Mouse (Mus musculus) heart, embryonic 10.5 days (tissue): ENCODE results near the gene Gm13420. TPM values are rescaled to one million over a fixed set of nuclear protein-coding genes. Genes with fewer than 3 reads are reported as not detected.
"Not testable (repeated sequence)": the region's sequence is repeated elsewhere in the genome, so short reads cannot be mapped to it uniquely, and the experiment has no call there.

ENCODE experiments used
- DNase-seq: peaks from one replicate; pipeline ENCODE4 v3.0.0-alpha.2; 2017; ENCODE audit warnings: low spot score
- H3K27ac ChIP-seq: fragments of 300-500 bp; sonication (generic); 2 replicates; pipeline ENCODE4 v1.5.1; 2016; ENCODE audit warnings: mild to moderate bottlenecking
- H3K27me3 ChIP-seq: fragments of 300-500 bp; sonication (generic); 2 replicates; pipeline ENCODE4 v1.6.1; 2016; ENCODE audit warnings: mild to moderate bottlenecking; ENCODE audit not compliant: poor library complexity, insufficient read depth, severe bottlenecking
- H3K36me3 ChIP-seq: fragments of 300-500 bp; sonication (generic); 2 replicates; pipeline ENCODE4 v1.6.1; 2016; ENCODE audit warnings: mild to moderate bottlenecking, moderate library complexity
- H3K4me1 ChIP-seq: fragments of 300-500 bp; sonication (generic); 2 replicates; pipeline ENCODE4 v1.6.1; 2016; ENCODE audit warnings: mild to moderate bottlenecking
- H3K4me3 ChIP-seq: fragments of 300-500 bp; sonication (generic); 2 replicates; pipeline ENCODE4 v1.5.1; 2016; ENCODE audit warnings: mild to moderate bottlenecking, moderate library complexity
- H3K9me3 ChIP-seq: fragments of 300-500 bp; sonication (generic); 2 replicates; pipeline ENCODE4 v1.6.1; 2016; ENCODE audit warnings: mild to moderate bottlenecking, moderate library complexity
- WGBS: fragments of 180-500 bp; shearing (Covaris S2); methylation state at CpG from one replicate; pipeline ENCODE4 v1.1.7; 2016; 5-methylcytosine and 5-hydroxymethylcytosine counted together
- polyA plus RNA-seq: library from polyadenylated mRNA; unstranded; fragments of >200 nt; fragmentation: Nextera tagmentation; extraction: Ambion mirVana; gene quantifications from 2 replicates; pipeline ENCODE4 v1.2.1, GENCODE M21; 2016

The Gm13420 gene
- 0.28 TPM in 1 of 2 replicates, not detected in the other for polyA plus RNA-seq

DNA sequence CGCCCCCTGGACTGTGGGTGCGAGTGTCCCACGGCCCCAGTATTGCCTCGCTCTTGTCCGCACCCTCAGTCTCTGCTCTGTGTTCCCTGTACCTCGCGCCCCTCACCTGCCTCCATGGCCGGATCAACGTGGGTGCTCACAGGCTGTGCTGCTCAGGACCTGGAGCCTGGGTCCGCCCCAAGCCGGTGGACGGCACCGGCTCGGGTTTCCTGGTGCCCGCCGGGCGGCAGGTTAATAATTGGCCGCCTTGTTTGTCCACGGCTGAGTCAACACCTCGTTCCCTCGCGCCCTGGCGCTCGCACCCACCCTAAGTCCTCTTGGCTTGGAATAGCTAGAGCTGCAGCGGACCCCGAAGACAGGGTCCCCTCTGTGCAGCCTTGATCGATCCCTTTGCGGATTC, at the start of gene Gm13420:
Gene Gm13420, minus strand, starts transcription at position 189 of the 400 bp plus-strand sequence.
- Histone ChIP-seq H3K36me3 (no peaks in the 10 kb centered on the region), H3K9me3 (no peaks in the 10 kb centered on the region), H3K27me3 (peaks cover 69% of the 10 kb centered on the region), H3K4me3 (peak within 1 kb of the TSS; percentile 46), H3K27ac (0 out of 2 replicates have a peak within 1 kb of the TSS, but pooled peaks have one; percentile 7), H3K4me1 (peaks cover 25% of the 10 kb centered on the region)
- no peak for DNase-seq
- 8% methylated on average over 28 of the region's 28 CpGs for WGBS

DNA sequence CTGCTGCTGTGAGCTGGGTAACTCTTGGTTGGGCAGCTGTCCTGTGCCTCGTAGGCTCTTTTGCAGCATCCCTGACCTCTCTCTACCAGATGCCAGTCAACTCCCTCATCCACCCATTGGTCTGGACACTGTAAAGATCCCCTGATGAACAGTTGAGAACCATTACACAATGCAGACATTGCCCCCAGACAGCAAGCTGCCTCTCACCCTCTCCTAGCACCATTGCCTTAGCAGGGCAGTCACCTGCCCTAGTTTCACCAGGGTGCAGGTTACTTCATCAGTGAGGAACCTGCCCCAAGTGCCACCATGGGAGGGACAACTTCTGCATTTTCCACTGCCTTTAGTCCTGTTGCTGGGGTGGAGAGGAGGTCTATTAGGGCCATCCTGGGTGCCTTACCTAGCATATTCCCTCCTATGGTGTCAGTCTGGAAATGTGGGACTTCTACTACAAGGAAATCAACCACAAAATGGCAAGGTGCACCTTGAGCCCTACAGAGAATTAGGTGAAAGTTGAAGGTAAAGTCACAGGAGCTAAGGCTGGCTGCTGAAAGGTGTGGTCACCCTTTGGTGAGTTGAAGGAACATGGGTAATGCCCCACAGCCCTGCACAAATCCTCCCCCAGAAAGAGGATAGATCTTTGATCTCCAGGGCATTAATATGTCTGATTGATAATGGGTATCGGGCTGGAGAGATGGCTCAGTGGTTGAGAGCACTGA, 41.4 kb upstream of the Gm13420 start:
- peaks cover 7% of the 10 kb centered on the region; the same call in 1 of the 2 replicates for H3K4me1 ChIP-seq
- no peak overlapping the region for H3K4me3 ChIP-seq
- 95% methylated on average over 2 of the region's 2 CpGs for WGBS
- H3K9me3 ChIP-seq, result no peaks in the 10 kb centered on the region
- no peak for DNase-seq
- peaks cover 64% of the 10 kb centered on the region for H3K36me3 ChIP-seq
- no peak overlapping the region for H3K27ac ChIP-seq
- H3K27me3 ChIP-seq, result no peaks in the 10 kb centered on the region

DNA sequence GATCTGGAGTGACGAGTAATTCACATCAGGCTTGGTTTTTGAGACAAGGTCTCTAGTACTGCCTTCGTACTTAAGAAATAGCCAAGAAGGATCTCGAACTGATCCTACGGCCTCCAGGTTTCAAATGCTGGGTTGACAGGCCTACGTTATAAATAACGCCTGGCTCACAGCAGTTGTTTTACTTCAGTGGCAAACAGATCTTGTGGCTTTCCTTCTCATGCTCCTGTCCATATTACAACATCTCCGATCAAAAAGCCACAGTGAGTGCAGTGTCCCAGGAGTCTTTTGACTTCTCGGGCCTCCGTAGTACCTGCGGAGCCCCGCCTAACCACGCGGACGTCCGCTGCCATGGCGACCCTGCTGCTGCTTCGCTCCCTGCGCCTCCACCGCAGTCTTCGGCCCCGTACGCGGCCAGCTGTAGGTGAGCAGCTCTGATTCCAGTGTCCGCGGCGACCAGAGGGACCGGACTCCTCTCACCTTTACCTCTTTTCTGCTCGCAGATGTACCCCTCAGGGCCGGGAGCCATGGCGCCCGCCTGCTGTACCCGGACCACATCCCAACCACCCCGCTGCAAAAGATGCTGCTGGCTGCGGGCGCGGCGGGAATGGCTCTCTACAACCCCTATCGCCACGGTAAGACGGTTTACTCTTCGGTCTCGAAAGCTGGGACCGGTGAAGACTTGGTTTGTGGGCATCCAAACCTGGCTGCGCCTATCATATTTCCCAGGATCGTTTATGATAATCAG, 36.6 kb upstream of the Gm13420 start, which contains the start of gene Trub2:
Gene Trub2, minus strand, starts transcription at position 566 of the 745 bp plus-strand sequence.
- no peaks in the 10 kb centered on the region for H3K27me3 ChIP-seq
- peaks cover 66% of the 10 kb centered on the region for H3K36me3 ChIP-seq
- peak; percentile 93 for DNase-seq
- peak within 1 kb of the TSS; percentile 86 for H3K27ac ChIP-seq
- peak within 1 kb of the TSS; percentile 81 for H3K4me3 ChIP-seq
- H3K9me3 ChIP-seq, result no peaks in the 10 kb centered on the region
- H3K4me1 ChIP-seq, result peaks cover 15% of the 10 kb centered on the region; the same call in 1 of the 2 replicates
- under 1% methylated on average over 45 of the region's 45 CpGs for WGBS

DNA sequence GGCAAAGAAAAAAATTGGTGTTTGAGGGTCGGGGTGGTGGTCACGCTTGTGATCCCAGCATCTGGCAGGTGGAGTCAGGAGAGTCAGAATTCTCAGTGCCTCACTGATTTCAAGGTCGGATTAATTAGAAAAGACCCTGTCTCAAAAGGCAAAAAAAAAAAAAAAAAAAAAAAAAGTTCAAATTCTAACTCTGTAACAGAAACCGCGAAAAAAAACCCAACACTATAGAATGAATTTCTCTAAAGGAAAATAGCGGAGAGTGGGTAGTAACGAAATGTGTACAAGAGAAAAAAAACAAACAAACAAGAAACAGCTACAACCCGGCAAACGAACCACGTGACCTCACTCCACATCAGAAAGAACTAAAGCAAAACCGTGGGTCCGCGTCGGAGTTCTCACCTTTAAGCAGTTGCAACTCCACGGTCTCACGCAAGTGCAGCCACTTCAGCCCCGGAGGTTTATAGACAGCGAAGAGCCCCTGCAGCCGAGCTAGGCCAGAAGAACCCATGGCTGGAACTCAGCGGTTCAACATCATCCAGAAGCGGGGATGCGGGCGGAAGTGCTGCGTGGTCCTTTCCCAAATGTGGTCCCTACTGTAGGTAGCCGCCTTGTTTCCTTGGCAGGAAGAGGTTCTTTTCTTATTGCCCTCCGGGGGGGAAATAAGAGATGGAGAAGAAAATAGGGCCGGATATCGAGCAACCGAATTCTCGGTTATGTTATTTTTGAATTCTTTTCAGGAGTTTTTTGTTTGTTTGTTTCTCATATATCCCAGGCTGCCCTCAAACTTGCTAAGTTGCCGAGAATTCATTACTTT, 35.8 kb upstream of the Gm13420 start, which contains the start of gene Coq4:
Gene Coq4, plus strand, starts transcription at position 390 of the 814 bp plus-strand sequence.
- H3K27me3 ChIP-seq, result no peaks in the 10 kb centered on the region
- H3K9me3 ChIP-seq, result 0 out of 2 replicates have a peak, but pooled peaks cover under 1% of the 10 kb centered on the region
- peak within 1 kb of the TSS; percentile 86 for H3K27ac ChIP-seq
- peak; percentile 95 for DNase-seq
- WGBS, result 1% methylated on average over 31 of the region's 31 CpGs
- peaks cover 68% of the 10 kb centered on the region for H3K36me3 ChIP-seq
- H3K4me1 ChIP-seq, result peaks cover 15% of the 10 kb centered on the region; the same call in 1 of the 2 replicates
- H3K4me3 ChIP-seq, result peak within 1 kb of the TSS; percentile 81

DNA sequence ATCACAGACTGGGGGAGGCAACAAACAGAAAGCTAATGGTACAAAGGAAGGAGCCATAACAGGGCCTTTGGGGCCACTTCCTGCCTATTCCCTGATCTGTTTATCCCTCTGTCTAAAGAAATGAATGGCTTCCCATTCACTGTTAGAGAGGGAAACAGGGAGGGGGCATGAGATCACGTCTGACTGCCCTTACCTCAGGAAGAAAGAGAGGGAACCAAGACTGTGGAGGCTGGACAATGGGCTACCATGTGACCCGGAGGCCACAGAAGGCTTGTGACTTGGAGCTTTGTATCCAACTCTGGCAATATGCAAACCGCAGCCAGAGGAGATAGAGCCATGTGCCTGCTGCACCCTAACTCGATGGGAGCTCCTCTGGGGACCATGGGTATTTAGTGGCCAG, 32.8 kb upstream of the Gm13420 start:
- 74% methylated on average over 4 of the region's 4 CpGs for WGBS
- Histone ChIP-seq H3K4me1 (peaks cover 15% of the 10 kb centered on the region; the same call in 1 of the 2 replicates), H3K27ac (no peak overlapping the region), H3K36me3 (peaks cover 70% of the 10 kb centered on the region), H3K4me3 (no peak overlapping the region), H3K27me3 (no peaks in the 10 kb centered on the region), H3K9me3 (peaks cover 9% of the 10 kb centered on the region)
- no peak for DNase-seq

DNA sequence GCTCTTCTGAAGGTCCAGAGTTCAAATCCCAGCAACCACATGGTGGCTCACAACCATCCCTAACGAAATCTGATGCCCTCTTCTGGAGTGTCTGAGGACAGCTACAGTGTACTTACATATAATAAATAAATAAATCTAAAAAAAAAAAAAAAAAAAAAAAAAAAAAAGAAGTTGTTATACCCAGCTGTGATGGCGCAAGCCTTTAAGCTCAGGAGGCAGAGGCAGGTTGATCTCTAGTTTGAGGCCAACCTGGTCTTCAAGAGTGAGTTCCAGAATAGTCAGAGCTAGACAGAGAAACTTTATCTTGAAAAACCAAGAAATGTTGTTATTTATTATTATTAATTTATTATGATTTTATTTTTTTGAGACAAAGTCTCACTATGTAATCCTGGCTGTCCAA, 29.8 kb upstream of the Gm13420 start:
- WGBS, result 83% methylated on average over 2 of the region's 2 CpGs
- not testable (repeated sequence) for H3K9me3 ChIP-seq, H3K4me1 ChIP-seq, H3K27me3 ChIP-seq, DNase-seq, H3K4me3 ChIP-seq, H3K27ac ChIP-seq
- H3K36me3 ChIP-seq, result peaks cover 98% of the 10 kb centered on the region

DNA sequence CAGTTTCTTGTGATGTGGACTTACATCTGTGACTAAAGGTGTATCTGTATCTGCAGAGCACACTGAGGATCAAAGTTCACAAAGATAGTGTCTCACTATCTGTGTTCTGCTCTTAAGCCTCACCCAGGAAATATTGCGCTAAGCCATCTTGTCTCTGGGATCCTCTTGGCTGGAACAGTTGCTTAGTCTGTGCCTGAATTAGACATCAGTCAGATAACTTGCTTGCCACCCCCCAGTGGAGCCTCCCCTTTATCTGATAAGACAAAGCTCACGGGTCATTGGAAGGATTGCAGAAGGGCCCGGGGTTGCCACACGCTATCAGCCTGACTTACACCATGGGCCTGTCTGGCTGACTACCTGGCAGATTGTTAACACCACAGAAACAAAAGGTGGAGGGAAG, 21.8 kb upstream of the Gm13420 start:
- WGBS, result 63% methylated on average over 4 of the region's 4 CpGs
- no peak for DNase-seq
- Histone ChIP-seq H3K9me3 (no peaks in the 10 kb centered on the region), H3K4me1 (peaks cover 10% of the 10 kb centered on the region), H3K27me3 (no peaks in the 10 kb centered on the region), H3K36me3 (peaks cover 42% of the 10 kb centered on the region), H3K27ac (no peak overlapping the region), H3K4me3 (no peak overlapping the region)

DNA sequence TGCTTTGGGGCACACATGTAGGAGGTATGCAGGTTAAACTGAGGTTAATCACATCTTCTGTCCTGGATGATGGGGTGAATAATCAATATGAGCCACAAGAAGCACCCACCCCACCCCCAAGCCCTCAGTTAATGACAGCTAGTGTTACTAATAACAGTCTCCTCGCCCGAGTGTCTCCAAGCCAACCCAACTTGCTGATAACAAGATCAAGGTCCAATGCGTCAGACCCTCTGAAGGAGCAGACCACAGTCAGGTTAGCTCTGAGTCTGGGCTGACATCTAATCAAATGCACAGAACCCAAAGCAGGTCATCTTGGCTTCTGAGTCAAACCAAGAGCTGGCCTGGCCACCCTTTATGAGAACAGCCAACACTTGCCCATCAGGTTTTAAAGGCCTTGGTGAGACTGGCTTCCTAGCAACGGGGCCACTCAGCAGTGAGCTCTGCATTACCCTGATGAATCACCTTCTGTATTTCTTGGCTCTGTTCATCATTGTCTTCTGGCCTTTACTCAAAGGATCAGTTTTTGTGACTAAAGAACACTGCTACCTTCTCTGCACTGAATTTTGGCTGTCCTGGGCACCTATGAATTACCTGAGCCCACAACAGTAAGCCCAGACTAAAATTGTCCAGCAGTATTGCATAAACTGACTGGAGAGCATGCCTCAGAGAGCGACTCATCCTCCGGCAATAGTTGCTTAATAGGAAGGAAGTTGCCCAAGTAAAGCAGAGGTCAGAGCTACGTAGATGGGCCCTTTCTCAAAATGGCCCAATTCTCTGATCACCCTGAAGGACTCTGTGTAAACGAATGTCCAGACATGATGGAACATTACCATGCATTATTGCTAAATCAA, 20.4 kb upstream of the Gm13420 start:
- 71% methylated on average over 8 of the region's 8 CpGs for WGBS

DNA sequence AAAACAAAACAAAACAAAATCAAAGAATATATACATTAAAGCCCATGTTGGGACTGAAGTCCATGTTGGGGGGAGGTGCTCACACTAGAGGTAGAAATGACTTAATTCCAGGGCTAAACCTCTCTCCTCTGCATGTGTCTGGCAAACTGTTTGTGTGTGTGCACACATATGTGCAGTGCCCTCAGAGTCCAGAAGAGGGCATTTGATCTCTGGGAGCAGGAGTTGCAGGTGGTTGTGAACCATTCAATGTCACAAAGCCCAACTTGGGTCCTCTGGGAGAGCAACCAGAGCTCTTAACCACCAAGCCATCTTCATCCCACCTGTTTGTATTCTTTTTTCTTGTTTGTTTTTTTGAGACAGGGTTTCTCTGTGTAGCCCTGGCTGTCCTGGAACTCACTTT, 18.7 kb upstream of the Gm13420 start:
- H3K4me1 ChIP-seq, result peaks cover 10% of the 10 kb centered on the region
- DNase-seq, result no peak
- H3K9me3 ChIP-seq, result no peaks in the 10 kb centered on the region
- H3K27ac ChIP-seq, result no peak overlapping the region
- no peak overlapping the region for H3K4me3 ChIP-seq
- H3K27me3 ChIP-seq, result no peaks in the 10 kb centered on the region
- peaks cover 13% of the 10 kb centered on the region; the same call in 1 of the 2 replicates for H3K36me3 ChIP-seq

More for the DNA sequence above, 20.4 kb upstream of the Gm13420 start:
- H3K27me3 ChIP-seq, result no peaks in the 10 kb centered on the region
- peaks cover 10% of the 10 kb centered on the region for H3K4me1 ChIP-seq
- DNase-seq, result no peak
- no peak overlapping the region for H3K4me3 ChIP-seq
- peaks cover 27% of the 10 kb centered on the region for H3K36me3 ChIP-seq
- H3K9me3 ChIP-seq, result no peaks in the 10 kb centered on the region
- no peak overlapping the region for H3K27ac ChIP-seq

DNA sequence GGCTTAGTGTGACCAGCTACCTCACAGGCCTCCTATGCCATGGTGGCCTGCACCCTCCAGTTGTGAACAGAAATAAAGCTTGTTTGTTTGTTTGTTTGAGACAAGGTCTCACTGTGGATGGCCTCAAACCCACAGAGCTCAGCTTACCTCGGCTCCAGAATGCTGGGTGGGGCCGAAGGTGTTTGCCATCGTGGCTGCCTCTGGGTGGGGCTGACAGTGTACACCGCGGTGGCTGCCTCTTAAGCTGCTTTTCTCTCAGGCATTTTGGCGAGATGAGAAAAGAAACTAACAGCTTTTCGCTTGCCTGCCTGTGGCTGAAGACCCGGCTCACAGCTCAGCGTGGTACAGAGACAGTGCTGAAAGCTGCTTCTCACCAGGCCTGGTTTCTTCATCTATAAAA, 17.4 kb upstream of the Gm13420 start:
- DNase-seq, result no peak
- Histone ChIP-seq H3K4me3 (no peak overlapping the region), H3K27ac (no peak overlapping the region), H3K9me3 (no peaks in the 10 kb centered on the region), H3K4me1 (peaks cover 7% of the 10 kb centered on the region), H3K27me3 (no peaks in the 10 kb centered on the region), H3K36me3 (peaks cover 6% of the 10 kb centered on the region; the same call in 1 of the 2 replicates)
- 57% methylated on average over 9 of the region's 9 CpGs for WGBS

DNA sequence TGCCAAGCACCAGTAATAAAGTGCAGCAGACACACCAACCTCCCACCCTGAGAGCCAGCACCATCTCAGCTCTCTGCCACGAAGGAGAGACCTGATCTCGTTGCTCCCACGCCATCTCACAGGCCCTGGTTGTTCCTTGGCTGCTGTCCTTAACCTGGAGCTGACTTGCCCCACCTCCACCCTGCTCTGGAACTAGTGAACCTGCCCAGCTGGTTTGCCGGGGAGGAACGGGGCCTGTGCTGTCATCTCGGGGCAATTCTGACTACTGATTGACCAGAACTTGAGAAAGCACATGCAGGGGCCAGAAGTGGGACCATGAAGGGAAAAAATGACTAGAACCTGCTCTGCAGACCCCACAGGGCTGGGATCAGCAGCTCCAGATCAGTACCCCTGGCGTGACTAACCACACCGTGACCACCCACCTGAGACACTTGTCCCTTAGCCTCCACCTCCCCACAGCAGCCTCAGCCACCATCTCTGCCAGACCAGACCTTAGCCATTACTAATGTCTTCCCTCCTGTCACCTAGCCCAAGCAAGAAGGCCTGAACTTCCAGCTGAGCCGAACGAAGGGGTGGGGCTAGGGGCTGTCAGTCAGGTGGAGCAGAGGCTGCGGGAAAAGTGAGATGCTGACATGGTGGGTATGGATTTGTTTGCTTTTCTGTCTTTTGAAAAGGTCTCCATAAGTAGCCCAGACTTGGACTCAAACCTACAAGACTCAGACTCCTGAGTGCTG, 16.7 kb upstream of the Gm13420 start:
- WGBS, result 62% methylated on average over 11 of the region's 11 CpGs
- Histone ChIP-seq H3K4me1 (no peaks in the 10 kb centered on the region), H3K9me3 (no peaks in the 10 kb centered on the region), H3K27ac (no peak overlapping the region), H3K27me3 (0 out of 2 replicates have a peak, but pooled peaks cover 2% of the 10 kb centered on the region), H3K36me3 (0 out of 2 replicates have a peak, but pooled peaks cover under 1% of the 10 kb centered on the region), H3K4me3 (no peak overlapping the region)
- no peak for DNase-seq
